Mouse (Mus musculus): ENCODE results near the gene Tnp1.

The Tnp1 gene

DNA sequence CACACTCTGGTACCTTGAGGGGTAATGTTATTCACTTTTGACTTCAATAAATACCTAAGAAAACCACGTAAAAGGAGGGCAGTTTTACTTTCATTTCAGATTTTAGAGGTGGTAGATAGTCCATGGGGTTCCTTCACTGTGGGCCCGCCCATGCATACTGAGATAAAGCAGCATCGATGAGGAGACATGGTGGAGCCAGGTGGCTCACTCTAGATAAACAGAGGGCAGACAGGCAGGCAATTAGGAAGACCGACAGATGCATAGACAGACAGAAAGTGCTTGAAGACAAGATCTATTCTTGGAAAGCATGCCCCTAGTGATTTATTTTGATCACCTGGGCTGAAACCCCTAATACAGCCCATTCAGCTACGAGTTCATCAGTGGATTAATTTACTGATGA lies 13.1 kb downstream of the Tnp1 start:
- DNase-seq = no peak

DNA sequence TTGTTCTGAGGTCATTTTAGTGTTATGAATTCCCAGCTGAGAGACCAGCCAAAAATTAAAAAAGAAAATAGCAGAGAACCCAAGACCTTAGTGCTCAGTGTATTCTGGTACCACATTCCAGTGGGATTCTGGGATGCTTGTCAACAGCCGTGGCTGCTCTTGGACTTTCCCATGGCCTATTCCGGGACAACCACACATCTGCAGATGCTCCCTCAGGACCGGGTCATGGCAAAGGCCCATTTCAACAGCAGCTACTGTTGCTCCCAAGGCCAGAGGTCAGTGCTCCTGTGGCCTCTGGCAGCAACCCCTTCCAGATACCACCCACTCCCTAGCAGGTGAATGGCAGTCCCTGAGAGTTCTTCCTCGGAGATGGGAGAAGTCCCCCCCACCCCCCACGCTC lies 13.7 kb downstream of the Tnp1 start:
- no peak for DNase-seq

DNA sequence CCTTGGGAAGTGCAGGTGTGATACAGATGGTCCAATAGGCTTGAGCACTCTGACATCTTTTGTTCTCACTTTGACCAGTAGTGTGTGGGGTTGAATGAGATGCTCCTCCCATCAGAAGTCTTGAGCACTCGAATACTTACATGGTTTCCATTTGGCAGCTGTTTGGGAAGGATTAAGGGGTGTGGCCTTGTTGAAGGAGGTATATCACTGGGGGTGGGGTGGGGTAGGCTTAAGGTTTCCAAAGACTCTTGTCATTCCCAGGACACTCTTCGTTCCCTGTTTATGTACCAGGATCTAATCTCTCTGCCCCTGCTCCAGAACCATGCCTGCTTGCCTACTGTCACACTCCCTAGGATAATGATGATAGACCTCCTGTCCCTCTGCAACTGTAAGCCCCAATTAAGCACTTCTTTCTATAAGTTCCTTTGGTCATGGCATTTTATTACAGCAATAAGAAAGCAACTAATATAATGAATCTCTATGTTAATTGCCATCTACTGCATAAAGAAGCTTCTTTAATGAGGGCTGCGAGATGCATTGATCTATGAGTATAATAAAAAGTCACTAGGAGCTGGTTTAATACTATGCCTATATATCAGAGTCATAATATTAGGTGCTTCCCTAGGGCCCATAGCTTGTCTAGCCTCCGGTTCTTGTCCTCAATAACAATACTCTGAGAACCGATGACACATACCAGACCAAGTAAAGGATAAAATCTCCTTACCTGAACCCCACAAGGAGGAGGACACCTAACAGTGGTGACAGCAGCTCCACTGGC lies 20.8 kb downstream of the Tnp1 start:
- DNase-seq = no peak

DNA sequence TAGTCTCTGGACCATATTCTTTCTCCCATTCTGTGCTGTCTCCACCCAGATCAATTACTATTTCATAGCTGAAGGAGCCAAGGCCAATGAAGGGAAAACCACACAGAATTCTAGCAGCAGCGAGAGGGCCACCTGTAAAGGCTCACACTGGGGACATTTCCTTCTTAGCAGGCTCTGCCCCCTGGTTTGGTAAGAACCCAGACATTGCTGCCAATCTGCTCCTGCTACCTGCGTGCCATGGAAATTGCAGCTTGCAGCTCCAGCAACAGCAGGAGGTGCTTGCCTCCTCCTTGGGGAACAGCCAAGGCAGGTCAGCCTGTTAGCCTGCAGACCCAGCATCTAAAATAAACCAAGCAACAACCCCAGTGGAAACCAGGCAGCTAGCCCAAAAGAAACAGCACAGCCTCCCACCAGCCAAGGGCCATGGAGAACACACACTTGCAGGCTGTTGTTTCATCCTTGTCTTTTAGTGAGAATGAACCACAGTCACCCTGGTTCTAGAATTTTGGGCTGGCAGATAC lies 22.7 kb downstream of the Tnp1 start:
- no peak for DNase-seq

DNA sequence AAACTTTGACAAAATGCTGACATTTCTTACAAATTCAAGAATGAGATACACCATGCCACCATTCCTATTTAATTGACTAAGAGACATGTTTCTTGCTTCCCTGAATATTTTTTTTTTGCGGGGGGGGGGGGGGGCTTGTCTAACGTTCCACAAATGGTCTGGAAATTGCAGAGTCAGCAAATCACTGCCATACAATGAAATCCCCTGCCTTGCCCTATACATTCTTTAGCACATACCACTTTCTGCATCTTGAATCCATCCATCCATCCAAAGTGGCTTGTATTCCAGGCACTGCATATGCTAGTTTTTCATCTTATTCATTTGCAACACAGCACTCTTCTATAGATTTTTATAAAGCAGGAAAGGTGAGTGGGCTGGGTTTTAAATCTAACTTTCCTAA lies 23.5 kb downstream of the Tnp1 start:
- DNase-seq = no peak

DNA sequence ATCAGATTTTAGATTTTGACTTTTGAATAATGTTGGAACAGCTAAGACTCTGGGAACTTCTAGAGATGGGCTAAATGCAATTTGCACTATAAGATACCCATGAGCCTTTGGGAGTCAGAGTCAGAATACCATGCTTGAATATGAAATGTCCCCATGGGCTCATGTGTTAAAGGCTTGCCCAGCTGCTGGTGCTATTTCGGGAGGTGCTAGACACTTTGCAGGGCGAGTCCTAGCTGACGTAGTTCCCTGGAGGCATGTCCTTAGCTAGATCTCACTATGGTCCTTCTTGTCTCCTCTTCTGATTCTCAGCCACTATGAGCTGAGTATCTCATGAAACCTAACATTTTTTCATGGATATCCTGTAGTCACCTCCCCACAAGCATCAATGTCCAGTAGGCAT lies 26.8 kb downstream of the Tnp1 start:
- DNase-seq = no peak

DNA sequence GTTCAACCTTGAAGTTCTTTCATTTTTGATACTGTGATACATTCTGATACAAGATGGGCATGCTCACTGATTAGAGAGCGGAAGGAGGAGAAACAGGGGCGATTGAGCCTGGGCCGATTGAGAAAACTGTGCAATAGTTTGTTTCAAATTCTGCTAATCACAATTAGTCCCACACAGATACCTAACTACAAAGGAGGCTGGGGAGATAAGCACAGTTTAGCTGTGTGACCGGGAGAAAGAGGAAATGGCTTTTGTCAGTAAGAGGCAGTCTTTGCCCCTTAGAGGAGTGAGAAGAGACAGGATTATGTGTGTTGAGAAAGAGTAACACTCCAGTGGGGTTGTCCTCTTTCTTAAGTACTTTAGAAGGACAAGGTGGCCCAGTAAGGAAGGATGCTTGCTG lies 29.0 kb downstream of the Tnp1 start:
- no peak for DNase-seq

DNA sequence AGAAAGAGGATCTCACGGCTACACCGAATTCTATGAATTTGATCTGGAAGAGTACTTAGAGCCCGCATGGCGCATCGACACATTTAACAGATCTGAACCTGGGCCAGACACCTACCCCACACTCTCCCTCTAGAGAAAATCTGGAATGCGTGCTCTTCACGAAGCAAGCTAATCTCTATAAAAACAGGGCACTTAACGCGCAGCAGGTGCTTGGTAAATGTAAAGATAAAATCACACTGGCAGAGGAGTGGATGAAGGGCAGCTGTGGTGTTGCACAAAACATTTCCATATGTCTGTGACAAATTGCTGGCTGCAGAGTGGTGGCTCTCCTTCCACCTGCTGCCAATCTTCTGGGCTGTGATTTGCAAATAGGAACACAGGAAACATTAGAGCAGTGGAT lies 36.8 kb downstream of the Tnp1 start:
- DNase-seq = no peak

DNA sequence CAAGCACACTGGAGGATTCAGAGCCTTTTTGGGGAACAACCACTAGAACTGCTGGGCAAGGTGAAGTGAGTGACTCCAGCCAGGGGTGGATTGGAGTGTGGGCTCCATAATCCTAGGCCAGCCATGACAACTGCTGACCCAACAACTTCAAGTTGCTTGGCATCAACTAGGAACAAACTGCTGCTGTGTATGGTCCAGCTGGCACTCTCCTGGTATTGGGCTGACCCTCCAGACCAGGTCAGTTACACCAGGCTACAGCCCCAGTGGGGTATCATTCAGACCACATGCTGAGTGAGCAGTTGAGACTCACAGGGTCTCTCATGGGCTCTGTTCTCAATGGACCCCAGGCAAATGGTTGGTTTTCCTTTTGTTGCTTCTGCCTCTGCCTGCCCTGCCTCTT lies 41.5 kb downstream of the Tnp1 start:
- no peak for DNase-seq

DNA sequence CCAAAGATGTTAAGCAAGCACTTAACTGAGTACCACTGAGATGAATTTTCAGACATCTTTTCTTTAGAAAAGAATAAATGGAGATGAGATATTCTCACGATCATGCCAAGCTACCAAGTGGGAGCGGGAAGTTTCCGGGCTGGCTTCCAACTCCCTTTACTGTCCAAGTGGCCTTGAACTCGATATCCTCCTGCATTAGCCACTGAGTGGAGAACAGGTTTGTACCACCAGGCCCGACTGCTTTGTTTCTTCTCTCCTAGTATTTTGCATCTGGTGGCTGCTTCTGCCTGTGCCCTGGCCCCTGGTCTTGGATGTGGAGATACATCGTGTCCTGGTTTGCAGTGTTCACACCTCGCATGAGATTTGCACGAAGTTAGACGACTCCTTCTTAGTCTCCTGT lies 45.2 kb downstream of the Tnp1 start:
- no peak for DNase-seq

DNA sequence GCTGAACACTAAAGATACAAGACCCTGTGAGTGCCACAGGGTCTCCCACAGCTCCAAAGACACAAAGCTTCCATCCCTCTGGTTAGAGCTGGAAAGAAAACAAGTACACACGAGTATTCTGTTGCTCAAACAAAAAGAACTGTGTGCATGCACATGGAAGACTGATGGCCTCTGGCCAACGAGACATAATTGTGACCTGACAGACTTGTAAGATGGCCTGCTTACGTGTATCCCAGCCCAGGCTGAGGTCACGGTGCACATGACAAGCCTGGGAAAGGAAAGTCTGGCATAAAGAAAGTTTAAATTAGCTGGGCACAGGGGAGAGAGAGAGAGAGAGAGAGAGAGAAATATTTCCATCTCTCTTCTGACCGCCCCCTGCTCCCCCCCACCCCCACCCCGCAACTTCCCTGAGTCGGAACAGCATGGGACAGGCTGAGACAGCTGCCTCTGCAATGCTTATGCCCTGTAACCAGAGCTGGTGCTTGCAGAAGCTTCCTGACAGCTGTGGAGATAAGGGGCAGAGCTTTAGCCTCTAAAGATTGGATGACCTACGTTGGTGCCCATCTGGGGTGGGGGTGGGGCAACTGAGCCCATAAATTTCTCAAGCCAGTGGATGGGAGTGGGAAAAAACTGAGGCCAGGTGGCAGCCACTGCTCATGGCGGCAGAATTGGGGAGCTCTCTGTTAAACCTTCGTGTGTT lies 46.4 kb downstream of the Tnp1 start:
- DNase-seq = no peak

DNA sequence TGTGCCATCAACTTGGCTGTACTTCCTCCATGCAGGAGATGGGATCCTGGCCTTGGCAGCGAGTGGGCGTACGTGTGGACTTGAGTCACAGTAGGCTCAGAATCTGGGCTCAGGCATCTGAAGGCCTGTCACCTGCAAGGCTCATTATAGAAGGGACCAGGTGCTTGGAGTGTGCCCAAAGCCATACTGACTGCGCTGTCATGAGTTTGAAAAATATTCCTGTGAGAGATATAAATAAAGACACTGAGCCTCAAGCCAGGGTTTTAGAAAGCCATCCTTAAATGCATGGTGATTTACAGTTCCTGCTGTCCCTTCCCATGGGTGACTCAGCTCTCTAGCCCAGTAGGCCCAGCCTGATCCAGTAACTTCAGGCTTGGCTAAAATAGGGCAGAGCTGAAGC lies 49.3 kb downstream of the Tnp1 start:
- DNase-seq = no peak
